Mouse (Mus musculus) liver, embryonic 14.5 days (tissue): ENCODE results near the gene Serping1.
A peak's percentile ranks its signal among the peaks of the same experiment; 100 is the strongest.

ENCODE experiments used
- CTCF ChIP-seq: IDR thresholded peaks from 2 replicates; pipeline ENCODE4 v1.5.1; 2016; ENCODE audit warnings: antibody characterized with exemption, low read depth, control low read depth
- EP300 ChIP-seq: IDR thresholded peaks from 2 replicates; pipeline ENCODE4 v1.6.1; 2016; ENCODE audit warnings: antibody characterized with exemption, low read depth

DNA sequence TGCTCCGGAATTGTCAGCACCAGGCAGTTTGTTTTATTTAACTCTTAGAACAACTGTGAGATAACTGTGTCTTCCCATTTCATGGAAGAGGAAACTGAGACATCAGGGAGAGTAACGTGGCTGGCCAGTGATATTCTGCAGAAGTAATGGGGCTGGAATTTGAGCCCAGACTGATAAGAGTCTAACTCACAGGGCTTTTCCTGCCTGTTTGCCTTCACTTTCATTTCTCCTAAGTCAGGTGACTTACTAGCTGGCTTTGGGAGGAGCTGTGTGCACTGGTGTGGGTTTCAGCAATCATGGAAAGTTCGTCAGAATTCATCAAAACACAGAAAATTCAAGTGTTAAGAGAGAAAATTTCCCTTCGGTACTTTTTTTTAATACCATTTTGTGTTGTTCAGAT is 25.1 kb upstream of the Serping1 start:
- TF ChIP-seq CTCF (no peak), EP300 (peak; percentile 37; the same call in 1 of the 2 replicates)
